ENCODE assay signal across 21 mouse cellular contexts in the genomic region with DNA sequence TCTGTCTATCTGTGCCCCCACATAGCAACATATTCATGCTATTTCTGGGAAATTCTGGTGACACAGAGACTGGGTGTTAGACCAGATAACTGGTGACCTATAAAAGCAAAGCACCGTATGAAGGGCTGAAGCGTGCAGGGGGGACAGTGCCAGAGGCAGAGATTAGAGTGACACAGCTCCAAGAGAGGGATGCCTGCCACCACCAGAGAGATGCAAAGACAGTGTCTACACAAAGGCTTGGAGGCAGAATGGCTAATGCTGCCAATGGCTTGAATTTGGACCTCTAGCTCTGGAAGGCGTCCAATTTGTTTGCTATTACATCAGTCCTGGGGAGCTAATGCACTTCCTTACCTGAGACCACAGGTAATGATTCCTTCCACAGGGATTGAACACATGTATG.
DNase-seq lines count a peak whose midpoint lies in the region; ATAC-seq and TF ChIP-seq lines count a peak whose summit lies in the region.
"Had no signal": no experiment of that assay in that cellular context is flagged by ENCODE, and none has a peak within 500 bp of the region (broad histone marks: within the 10 kb centered on the region; RNA-seq: fewer than 3 reads in every experiment).

No protein-coding gene starts in this region.

- H3K4me3 ChIP-seq in cerebellum, adult 2 months (replicated peaks; ENCODE audit: insufficient read depth, low read depth, low read length) = no peak overlapping the region
- H3K4me3 ChIP-seq in lung, postnatal 0 days (ENCODE audit: low read depth, low read length) = no peak overlapping the region
- H3K4me3 ChIP-seq: embryonic facial prominence, embryonic 10.5 days; forebrain, embryonic 10.5 days; gastrocnemius, adult 2 months; heart, embryonic 12.5 days; hindbrain, embryonic 10.5 days; hindbrain, embryonic 15.5 days had no signal

- H3K9ac ChIP-seq in lung, postnatal 0 days (replicated peaks; ENCODE audit: low read depth) = no peak overlapping the region
- H3K9ac ChIP-seq: heart, embryonic 12.5 days; hindbrain, embryonic 15.5 days had no signal

- no peak overlapping the region; the same call in 1 of the 2 replicates for H3K27ac ChIP-seq in cerebellum, adult 2 months (ENCODE audit: insufficient read depth, low read length)
- H3K27ac ChIP-seq in lung, postnatal 0 days (ENCODE audit: low read length) = no peak overlapping the region
- H3K27ac ChIP-seq: embryonic facial prominence, embryonic 10.5 days; forebrain, embryonic 10.5 days; gastrocnemius, adult 2 months; hindbrain, embryonic 10.5 days; hindbrain, embryonic 15.5 days had no signal

- peaks cover 14% of the 10 kb centered on the region; the same call in 1 of the 2 replicates for H3K4me1 ChIP-seq in cerebellum, adult 2 months (ENCODE audit: control insufficient read depth, insufficient read depth, low read length)
- no peaks in the 10 kb centered on the region for H3K4me1 ChIP-seq in lung, postnatal 0 days (ENCODE audit: insufficient read depth, low read depth, low read length)
- H3K4me1 ChIP-seq: embryonic facial prominence, embryonic 10.5 days; forebrain, embryonic 10.5 days; heart, embryonic 12.5 days; hindbrain, embryonic 10.5 days; hindbrain, embryonic 15.5 days had no signal

- no peak for TF ChIP-seq CTCF in cerebellum, adult 2 months (IDR thresholded peaks at IDR 0.05; ENCODE audit: borderline replicate concordance, insufficient read depth, low read depth, low read length)
- no peak for TF ChIP-seq CTCF in lung, postnatal 0 days (IDR thresholded peaks at IDR 0.05)

- no peak for TF ChIP-seq POLR2A in cerebellum, adult 2 months (IDR thresholded peaks at IDR 0.05; ENCODE audit: borderline replicate concordance, insufficient read depth, low read length)

- peak; percentile 72 for ATAC-seq in cerebellum, adult (ENCODE audit: insufficient number of reproducible peaks, low FRiP score, low TSS enrichment)
- ATAC-seq in lung, postnatal 0 days = no peak
- ATAC-seq: CD4-positive, CD25-positive, alpha-beta regulatory T cell, adult 4 months; forebrain, embryonic 14.5 days; inflammation-experienced regulatory T-cells, adult 6 months; intestine, postnatal 0 days had no signal

- no peaks in the 10 kb centered on the region for H3K27me3 ChIP-seq in cerebellum, adult 2 months (ENCODE audit: control insufficient read depth, insufficient read depth, low read length)
- H3K27me3 ChIP-seq in lung, postnatal 0 days (replicated peaks; ENCODE audit: insufficient read depth, low read length) = no peaks in the 10 kb centered on the region
- H3K27me3 ChIP-seq: heart, embryonic 12.5 days; hindbrain, embryonic 15.5 days had no signal

- no peaks in the 10 kb centered on the region for H3K9me3 ChIP-seq in lung, postnatal 0 days (ENCODE audit: low read length)
- H3K9me3 ChIP-seq: embryonic facial prominence, embryonic 10.5 days; forebrain, embryonic 10.5 days; G1E; heart, embryonic 12.5 days; hindbrain, embryonic 10.5 days; hindbrain, embryonic 15.5 days had no signal

- no peak for TF ChIP-seq EP300 in lung, postnatal 0 days (IDR thresholded peaks at IDR 0.05)

- no peak for DNase-seq in cerebellum, postnatal 4 days (ENCODE audit: low spot score in 2 of 2)
- peak; percentile 65 to 86 for DNase-seq in cerebellum, adult 2 months
- peak; percentile 64 to 69 for DNase-seq in cerebellum, postnatal 10 days
- no peak for DNase-seq in lung, postnatal 0 days (ENCODE audit: low spot score)
- DNase-seq in spleen, adult 18-20 months = no peak
- no peak for DNase-seq in lung, postnatal 36 days
- DNase-seq: adrenal gland, adult 8-10 months; B cell, adult 2 months; gastrocnemius, adult 2 months; gastrocnemius, postnatal 25 days had no signal

- no peak overlapping the region for H3K4me2 ChIP-seq in lung, postnatal 0 days (replicated peaks; ENCODE audit: low read depth, low read length)
- H3K4me2 ChIP-seq: heart, embryonic 12.5 days; hindbrain, embryonic 15.5 days had no signal

- 16% methylated on average over 3 of the region's 3 CpGs for WGBS in cerebellum, adult 2 months
- 83% methylated on average over 3 of the region's 3 CpGs for WGBS in lung, postnatal 0 days

- no peaks in the 10 kb centered on the region for H3K36me3 ChIP-seq in lung, postnatal 0 days (ENCODE audit: insufficient read depth, low read length)
- H3K36me3 ChIP-seq: embryonic facial prominence, embryonic 10.5 days; forebrain, embryonic 10.5 days; G1E; heart, embryonic 12.5 days; hindbrain, embryonic 10.5 days; hindbrain, embryonic 15.5 days had no signal

Comparison
In these comparisons a context has a peak if more than half of its experiments do, and no peak if none do; other contexts are left out.
1. DNase-seq: peak in cerebellum, adult 2 months (2 of 2) and cerebellum, postnatal 10 days (2 of 2); none in cerebellum, postnatal 4 days (0 of 2), lung, postnatal 0 days (single experiment), spleen, adult 18-20 months (0 of 2) and lung, postnatal 36 days (single experiment).